Mouse (Mus musculus): ENCODE results near the gene Arl2. TPM values are rescaled to one million over a fixed set of nuclear protein-coding genes. Genes with fewer than 3 reads are reported as not detected.

Arl2 gene
- polyA plus RNA-seq (2017; shearing (Covaris generic)), result 25.0 TPM

GRCm38 (mm10) chr19:6141394-6141749 is at the start of gene Arl2:
Gene Arl2, minus strand, starts transcription at chr19:6141548.

GRCm38 (mm10) chr19:6184131-6184530 is 42.8 kb upstream of the Arl2 start, which contains the start of gene Majin:
Gene Majin, plus strand, starts transcription at chr19:6184388.

GRCm38 (mm10) chr19:6140678-6141393 is 512 bp downstream of the Arl2 start, which contains the start of gene Batf2:
Gene Batf2, plus strand, starts transcription at chr19:6140983.

GRCm38 (mm10) chr19:6127760-6128341 is 13.5 kb downstream of the Arl2 start, which contains the start of gene Snx15:
Gene Snx15, minus strand, starts transcription at chr19:6128304.

GRCm38 (mm10) chr19:6117986-6118676 is 23.2 kb downstream of the Arl2 start, which contains the start of gene Sac3d1:
Gene Sac3d1, minus strand, starts transcription at chr19:6118650.

GRCm38 (mm10) chr19:6105586-6105985 is 35.8 kb downstream of the Arl2 start, which contains the start of gene Naaladl1:
Gene Naaladl1, plus strand, starts transcription at chr19:6105782.

GRCm38 (mm10) chr19:6094119-6094518 is 47.2 kb downstream of the Arl2 start, which contains the start of gene AC131692.1:
Gene AC131692.1, plus strand, starts transcription at chr19:6094419.

GRCm38 (mm10) chr19:6084478-6085248 is 56.7 kb downstream of the Arl2 start, which contains the start of the genes Zfpl1 and Cdca5:
Gene Zfpl1, minus strand, starts transcription at chr19:6084956.
Gene Cdca5, plus strand, starts transcription at chr19:6084983.

Other genes with a start within 250 kb of the Arl2 start
- gene Tigd3, start 247.4 kb downstream of the Arl2 start, polyA plus RNA-seq (2017; shearing (Covaris generic)), result 0.65 TPM
- gene Dpf2, start 228.5 kb downstream of the Arl2 start, polyA plus RNA-seq (2017; shearing (Covaris generic)), result 210 TPM
- gene Cdc42ep2, start 216.7 kb downstream of the Arl2 start, polyA plus RNA-seq (2017; shearing (Covaris generic)), result 0.34 TPM
- gene Pola2, start 177.3 kb downstream of the Arl2 start, polyA plus RNA-seq (2017; shearing (Covaris generic)), result 56.4 TPM
- not detected for gene Slc22a20, start 155.4 kb downstream of the Arl2 start, polyA plus RNA-seq (2017; shearing (Covaris generic))
- 71.0 TPM for gene Capn1, start 125.7 kb downstream of the Arl2 start, polyA plus RNA-seq (2017; shearing (Covaris generic))
- gene Syvn1, start 95.0 kb downstream of the Arl2 start, polyA plus RNA-seq (2017; shearing (Covaris generic)), result 63.0 TPM
- gene Mrpl49, start 83.8 kb downstream of the Arl2 start, polyA plus RNA-seq (2017; shearing (Covaris generic)), result 56.0 TPM
- 820 TPM for gene Fau, start 83.7 kb downstream of the Arl2 start, polyA plus RNA-seq (2017; shearing (Covaris generic))
- 10.9 TPM for gene Znhit2, start 80.4 kb downstream of the Arl2 start, polyA plus RNA-seq (2017; shearing (Covaris generic))
- 20.5 TPM for gene Tm7sf2, start 73.2 kb downstream of the Arl2 start, polyA plus RNA-seq (2017; shearing (Covaris generic))
- gene Vps51, start 64.3 kb downstream of the Arl2 start, polyA plus RNA-seq (2017; shearing (Covaris generic)), result 98.9 TPM
- not detected for gene Tmem262, start 61.5 kb downstream of the Arl2 start, polyA plus RNA-seq (2017; shearing (Covaris generic))
- gene Gm28374, start 59.3 kb downstream of the Arl2 start, polyA plus RNA-seq (2017; shearing (Covaris generic)), result 0.73 TPM
- gene Zfpl1, start 56.6 kb downstream of the Arl2 start, polyA plus RNA-seq (2017; shearing (Covaris generic)), result 53.7 TPM
- gene Cdca5, start 56.6 kb downstream of the Arl2 start, polyA plus RNA-seq (2017; shearing (Covaris generic)), result 5.6 TPM
- not detected for gene AC131692.1, start 47.1 kb downstream of the Arl2 start, polyA plus RNA-seq (2017; shearing (Covaris generic))
- gene Naaladl1, start 35.8 kb downstream of the Arl2 start, polyA plus RNA-seq (2017; shearing (Covaris generic)), result not detected
- 2.7 TPM for gene Sac3d1, start 22.9 kb downstream of the Arl2 start, polyA plus RNA-seq (2017; shearing (Covaris generic))
- gene Snx15, start 13.2 kb downstream of the Arl2 start, polyA plus RNA-seq (2017; shearing (Covaris generic)), result 43.1 TPM
- gene Batf2, start 565 bp downstream of the Arl2 start, polyA plus RNA-seq (2017; shearing (Covaris generic)), result not detected
- gene Majin, start 42.8 kb upstream of the Arl2 start, polyA plus RNA-seq (2017; shearing (Covaris generic)), result 0.28 TPM
- gene Gpha2, start 84.8 kb upstream of the Arl2 start, polyA plus RNA-seq (2017; shearing (Covaris generic)), result not detected
- gene Ppp2r5b, start 94.3 kb upstream of the Arl2 start, polyA plus RNA-seq (2017; shearing (Covaris generic)), result 14.8 TPM
- 48.1 TPM for gene Atg2a, start 100.1 kb upstream of the Arl2 start, polyA plus RNA-seq (2017; shearing (Covaris generic))
- gene Ehd1, start 135.2 kb upstream of the Arl2 start, polyA plus RNA-seq (2017; shearing (Covaris generic)), result 25.5 TPM
- 0.37 TPM for gene Cdc42bpg, start 164.9 kb upstream of the Arl2 start, polyA plus RNA-seq (2017; shearing (Covaris generic))
- gene Men1, start 193.4 kb upstream of the Arl2 start, polyA plus RNA-seq (2017; shearing (Covaris generic)), result 78.5 TPM
- 113 TPM for gene Map4k2, start 199.6 kb upstream of the Arl2 start, polyA plus RNA-seq (2017; shearing (Covaris generic))
- 249 TPM for gene Sf1, start 222.1 kb upstream of the Arl2 start, polyA plus RNA-seq (2017; shearing (Covaris generic))
- 2.8 TPM for gene Pygm, start 242.9 kb upstream of the Arl2 start, polyA plus RNA-seq (2017; shearing (Covaris generic))